Mouse (Mus musculus) stomach, embryonic 14.5 days (tissue): ENCODE measurements around the gene Slc11a2. TPM values are rescaled to one million over a fixed set of nuclear protein-coding genes. Genes with fewer than 3 reads are reported as not detected.
"Not testable (repeated sequence)": the region's sequence is repeated elsewhere in the genome, so short reads cannot be mapped to it uniquely, and the experiment has no call there.

ENCODE experiments used
- ATAC-seq: fragments of 200-750 bp; cut with Nextera tagmentation; 2 replicates; pipeline ENCODE4 v1.8.0; 2017; ENCODE audit warnings: low read depth, moderate TSS enrichment; ENCODE audit not compliant: insufficient number of reproducible peaks, insufficient read depth, low FRiP score
- H3K27ac ChIP-seq: fragments of 300-500 bp; sonication (generic); 2 replicates; pipeline ENCODE4 v1.5.1; 2014; ENCODE audit warnings: mild to moderate bottlenecking, low read length, moderate library complexity, mixed read lengths
- H3K27me3 ChIP-seq: fragments of 300-500 bp; sonication (generic); 2 replicates; pipeline ENCODE4 v1.6.1; 2014; ENCODE audit warnings: low read length, control low read depth, mixed read lengths; ENCODE audit not compliant: control insufficient read depth, insufficient read depth
- H3K36me3 ChIP-seq: fragments of 300-500 bp; sonication (generic); 2 replicates; pipeline ENCODE4 v1.6.1; 2014; ENCODE audit warnings: mild to moderate bottlenecking, control low read depth, low read length, moderate library complexity, mixed read lengths; ENCODE audit not compliant: control insufficient read depth, insufficient read depth
- H3K4me1 ChIP-seq: fragments of 300-500 bp; sonication (generic); 2 replicates; pipeline ENCODE4 v1.6.1; 2014; ENCODE audit warnings: low read length, control low read depth, mixed read lengths; ENCODE audit not compliant: control insufficient read depth, insufficient read depth
- H3K4me2 ChIP-seq: fragments of 300-500 bp; sonication (generic); replicated peaks from 2 replicates; pipeline ENCODE4 v1.6.1; 2014; ENCODE audit warnings: low read depth, low read length, control low read depth
- H3K4me3 ChIP-seq: fragments of 300-500 bp; sonication (generic); 2 replicates; pipeline ENCODE4 v1.5.1; 2014; ENCODE audit warnings: low read depth, low read length, control low read depth
- H3K9ac ChIP-seq: fragments of 300-500 bp; sonication (generic); replicated peaks from 2 replicates; pipeline ENCODE4 v1.6.1; 2014; ENCODE audit warnings: low read depth, mild to moderate bottlenecking, control low read depth, low read length, moderate library complexity, mixed read lengths
- H3K9me3 ChIP-seq: fragments of 300-500 bp; sonication (generic); 2 replicates; pipeline ENCODE4 v1.6.1; 2016; ENCODE audit warnings: low read depth, low read length, control low read depth; ENCODE audit not compliant: control insufficient read depth
- WGBS: fragments of 180-500 bp; shearing (Covaris S2); extraction: QIAGEN DNeasy Blood & Tissue Kit; methylation state at CpG from one replicate; pipeline ENCODE4 v1.1.7; 2014; 5-methylcytosine and 5-hydroxymethylcytosine counted together
- polyA plus RNA-seq: library from polyadenylated mRNA; unstranded; fragments of >200 nt; fragmentation: Nextera tagmentation; extraction: Ambion mirVana; gene quantifications from 2 replicates; pipeline ENCODE4 v1.2.1, GENCODE M21; 2014

Slc11a2 gene
- polyA plus RNA-seq, 1 experiment from 2014 or later = 13.5 TPM

GRCm38 (mm10) chr15:100428296-100428905, 3.5 kb upstream of the Slc11a2 start:
- Histone ChIP-seq H3K4me1 (peaks cover 7% of the 10 kb centered on the region; the same call in 1 of the 2 replicates), H3K27ac (no peak overlapping the region), H3K36me3 (no peaks in the 10 kb centered on the region), H3K9ac (no peak overlapping the region), H3K9me3 (no peaks in the 10 kb centered on the region), H3K27me3 (peaks cover 7% of the 10 kb centered on the region; the same call in 1 of the 2 replicates), H3K4me3 (no peak overlapping the region), H3K4me2 (no peak overlapping the region)
- 73% methylated on average over 13 of the region's 13 CpGs for WGBS
- ATAC-seq = no peak

GRCm38 (mm10) chr15:100423916-100424315, 956 bp downstream of the Slc11a2 start:
- Histone ChIP-seq H3K4me1 (peaks cover 15% of the 10 kb centered on the region; the same call in 1 of the 2 replicates), H3K9me3 (no peaks in the 10 kb centered on the region), H3K36me3 (no peaks in the 10 kb centered on the region), H3K4me3 (peak overlapping the region; percentile 63), H3K27me3 (peaks cover 7% of the 10 kb centered on the region; the same call in 1 of the 2 replicates), H3K9ac (0 out of 2 replicates have a peak overlapping the region, but pooled peaks have one; percentile 30), H3K27ac (no peak overlapping the region), H3K4me2 (peak overlapping the region; percentile 96)
- no peak for ATAC-seq
- 3% methylated on average over 14 of the region's 14 CpGs for WGBS

GRCm38 (mm10) chr15:100422899-100423860, 1.7 kb downstream of the Slc11a2 start:
- WGBS = under 1% methylated on average over 64 of the region's 65 CpGs
- peak overlapping the region; percentile 63 for H3K4me3 ChIP-seq
- H3K9me3 ChIP-seq = no peaks in the 10 kb centered on the region
- no peaks in the 10 kb centered on the region for H3K36me3 ChIP-seq
- peaks cover 7% of the 10 kb centered on the region; the same call in 1 of the 2 replicates for H3K27me3 ChIP-seq
- peak overlapping the region; percentile 96 for H3K4me2 ChIP-seq
- no peak overlapping the region for H3K27ac ChIP-seq
- peaks cover 15% of the 10 kb centered on the region; the same call in 1 of the 2 replicates for H3K4me1 ChIP-seq
- peak; percentile 98 for ATAC-seq
- H3K9ac ChIP-seq = peak overlapping the region; percentile 66

GRCm38 (mm10) chr15:100422476-100422875, 2.4 kb downstream of the Slc11a2 start:
- Histone ChIP-seq H3K9ac (peak overlapping the region; percentile 66), H3K27me3 (peaks cover 7% of the 10 kb centered on the region; the same call in 1 of the 2 replicates), H3K9me3 (no peaks in the 10 kb centered on the region), H3K36me3 (no peaks in the 10 kb centered on the region), H3K4me3 (peak overlapping the region; percentile 63), H3K4me1 (peaks cover 15% of the 10 kb centered on the region; the same call in 1 of the 2 replicates), H3K27ac (no peak overlapping the region), H3K4me2 (peak overlapping the region; percentile 96)
- ATAC-seq = peak; percentile 16; the same call in 1 of the 2 replicates
- under 1% methylated on average over 41 of the region's 44 CpGs for WGBS

GRCm38 (mm10) chr15:100421758-100422197, 3.1 kb downstream of the Slc11a2 start, which contains the start of gene Gm5475:
Gene Gm5475, plus strand, starts transcription at chr15:100422147.
- H3K4me3 ChIP-seq = peak within 1 kb of the TSS; percentile 63
- H3K9ac ChIP-seq = peak within 1 kb of the TSS; percentile 66
- not testable (repeated sequence) for H3K27me3 ChIP-seq, H3K9me3 ChIP-seq, H3K36me3 ChIP-seq, H3K27ac ChIP-seq, ATAC-seq
- H3K4me1 ChIP-seq = peaks cover 15% of the 10 kb centered on the region; the same call in 1 of the 2 replicates
- WGBS = 36% methylated on average over 3 of the region's 3 CpGs
- H3K4me2 ChIP-seq = peak within 1 kb of the TSS; percentile 96

GRCm38 (mm10) chr15:100421059-100421757, 3.7 kb downstream of the Slc11a2 start:
- ATAC-seq = no peak
- Histone ChIP-seq H3K9ac (no peak overlapping the region), H3K4me1 (peaks cover 15% of the 10 kb centered on the region; the same call in 1 of the 2 replicates), H3K9me3 (no peaks in the 10 kb centered on the region), H3K36me3 (no peaks in the 10 kb centered on the region), H3K27me3 (peaks cover 7% of the 10 kb centered on the region; the same call in 1 of the 2 replicates), H3K4me2 (peak overlapping the region; percentile 96), H3K27ac (no peak overlapping the region), H3K4me3 (no peak overlapping the region)
- 21% methylated on average over 8 of the region's 8 CpGs for WGBS

GRCm38 (mm10) chr15:100419901-100420745, 4.7 kb downstream of the Slc11a2 start:
- Histone ChIP-seq H3K9ac (no peak overlapping the region), H3K4me2 (no peak overlapping the region), H3K4me1 (peaks cover 15% of the 10 kb centered on the region; the same call in 1 of the 2 replicates), H3K36me3 (no peaks in the 10 kb centered on the region), H3K4me3 (no peak overlapping the region), H3K27ac (no peak overlapping the region), H3K9me3 (no peaks in the 10 kb centered on the region), H3K27me3 (peaks cover 5% of the 10 kb centered on the region; the same call in 1 of the 2 replicates)
- WGBS = 52% methylated on average over 9 of the region's 9 CpGs
- no peak for ATAC-seq
